Mouse (Mus musculus) stomach, postnatal 0 days (tissue): Measurements from ENCODE around the gene Cacng2. TPM values are rescaled to one million over a fixed set of nuclear protein-coding genes. Genes with fewer than 3 reads are reported as not detected.

Source experiments
- ATAC-seq: fragments of 200-750 bp; cut with Nextera tagmentation; 2 replicates; pipeline ENCODE4 v1.8.0; 2017; ENCODE audit not compliant: low FRiP score, low TSS enrichment
- DNase-seq: peaks from one replicate; pipeline ENCODE4 v3.0.0-alpha.2; 2016; ENCODE audit warnings: low spot score
- H3K27ac ChIP-seq: fragments of 300-500 bp; sonication (generic); replicated peaks from 2 replicates; pipeline ENCODE4 v1.5.1; 2014; ENCODE audit warnings: mild to moderate bottlenecking, control low read depth
- H3K27me3 ChIP-seq: fragments of 300-500 bp; sonication (generic); 2 replicates; pipeline ENCODE4 v1.6.1; 2014; ENCODE audit warnings: low read length; ENCODE audit not compliant: control insufficient read depth, insufficient read depth
- H3K36me3 ChIP-seq: fragments of 300-500 bp; sonication (generic); 2 replicates; pipeline ENCODE4 v1.6.1; 2014; ENCODE audit warnings: low read length, mixed read lengths; ENCODE audit not compliant: control insufficient read depth, insufficient read depth
- H3K4me1 ChIP-seq: fragments of 300-500 bp; sonication (generic); replicated peaks from 2 replicates; pipeline ENCODE4 v1.6.1; 2014; ENCODE audit warnings: antibody characterized with exemption; ENCODE audit not compliant: control insufficient read depth, insufficient read depth
- H3K4me2 ChIP-seq: fragments of 300-500 bp; sonication (generic); replicated peaks from 2 replicates; pipeline ENCODE4 v1.6.1; 2014; ENCODE audit warnings: low read depth, mild to moderate bottlenecking, control low read depth, moderate library complexity
- H3K4me3 ChIP-seq: fragments of 300-500 bp; sonication (generic); 2 replicates; pipeline ENCODE4 v1.5.1; 2014; ENCODE audit warnings: low read depth, low read length, control low read depth
- H3K9ac ChIP-seq: fragments of 300-500 bp; sonication (generic); 2 replicates; pipeline ENCODE4 v1.6.1; 2014; ENCODE audit warnings: mild to moderate bottlenecking, low read length, control low read depth, mixed read lengths
- H3K9me3 ChIP-seq: fragments of 300-500 bp; sonication (generic); 2 replicates; pipeline ENCODE4 v1.6.1; 2016; ENCODE audit warnings: low read length; ENCODE audit not compliant: control insufficient read depth
- CTCF ChIP-seq: IDR thresholded peaks from 2 replicates; pipeline ENCODE4 v1.5.1; 2016; ENCODE audit warnings: antibody characterized with exemption, low read depth, mild to moderate bottlenecking, moderate library complexity
- EP300 ChIP-seq: optimal IDR thresholded peaks from 2 replicates; pipeline ENCODE3; 2016; ENCODE audit warnings: antibody characterized with exemption
- WGBS: fragments of 180-500 bp; shearing (Covaris S2); extraction: QIAGEN DNeasy Blood & Tissue Kit; methylation state at CpG from one replicate; pipeline ENCODE4 v1.1.7; 2014; 5-methylcytosine and 5-hydroxymethylcytosine counted together
- polyA plus RNA-seq: library from polyadenylated mRNA; unstranded; fragments of >200 nt; fragmentation: Nextera tagmentation; extraction: Ambion mirVana; gene quantifications from 2 replicates; pipeline ENCODE4 v1.2.1, GENCODE M21; 2015

The Cacng2 gene
- polyA plus RNA-seq, 1 experiment from 2014 or later: 0.02 TPM

GRCm38 (mm10) chr15:77979427-77979865 is 140.4 kb downstream of the Cacng2 start:
- TF ChIP-seq EP300: no peak
- no peak for TF ChIP-seq CTCF
- H3K4me2 ChIP-seq: no peak overlapping the region
- no peak overlapping the region for H3K9ac ChIP-seq
- H3K27me3 ChIP-seq: no peaks in the 10 kb centered on the region
- H3K4me1 ChIP-seq: no peaks in the 10 kb centered on the region
- ATAC-seq: no peak
- no peak overlapping the region for H3K27ac ChIP-seq
- 85% methylated on average over 10 of the region's 10 CpGs for WGBS
- H3K36me3 ChIP-seq: no peaks in the 10 kb centered on the region
- no peak for DNase-seq
- H3K4me3 ChIP-seq: no peak overlapping the region
- H3K9me3 ChIP-seq: no peaks in the 10 kb centered on the region

GRCm38 (mm10) chr15:77977663-77978062 is 142.2 kb downstream of the Cacng2 start:
- H3K9me3 ChIP-seq: no peaks in the 10 kb centered on the region
- H3K27me3 ChIP-seq: no peaks in the 10 kb centered on the region
- 71% methylated on average over 3 of the region's 3 CpGs for WGBS
- H3K4me3 ChIP-seq: no peak overlapping the region
- TF ChIP-seq EP300: no peak
- TF ChIP-seq CTCF: no peak
- no peaks in the 10 kb centered on the region for H3K36me3 ChIP-seq
- DNase-seq (no peak), ATAC-seq (no peak)
- H3K27ac ChIP-seq: no peak overlapping the region
- no peak overlapping the region for H3K4me2 ChIP-seq
- no peaks in the 10 kb centered on the region for H3K4me1 ChIP-seq
- H3K9ac ChIP-seq: no peak overlapping the region

- no peak overlapping the region for H3K4me2 ChIP-seq
- no peaks in the 10 kb centered on the region for H3K27me3 ChIP-seq
- H3K9me3 ChIP-seq: no peaks in the 10 kb centered on the region
- ATAC-seq (no peak), DNase-seq (no peak)
- WGBS: 65% methylated on average over 6 of the region's 6 CpGs
- no peaks in the 10 kb centered on the region for H3K36me3 ChIP-seq
- no peak overlapping the region for H3K9ac ChIP-seq
- no peak for TF ChIP-seq EP300
- TF ChIP-seq CTCF: no peak
- H3K4me3 ChIP-seq: no peak overlapping the region
- no peak overlapping the region for H3K27ac ChIP-seq
- peaks cover 2% of the 10 kb centered on the region for H3K4me1 ChIP-seq
Observed at GRCm38 (mm10) chr15:77974165-77974841, 145.5 kb downstream of the Cacng2 start.

- Histone ChIP-seq H3K9ac (peak within 1 kb of the TSS; percentile 97), H3K9me3 (no peaks in the 10 kb centered on the region), H3K36me3 (peaks cover 21% of the 10 kb centered on the region), H3K27me3 (no peaks in the 10 kb centered on the region), H3K4me2 (peak within 1 kb of the TSS; percentile 88), H3K4me1 (peaks cover 6% of the 10 kb centered on the region), H3K27ac (peak within 1 kb of the TSS; percentile 99), H3K4me3 (peak within 1 kb of the TSS; percentile 94)
- DNase-seq (peak; percentile 96), ATAC-seq (peak; percentile 86)
- WGBS: under 1% methylated on average over 72 of the region's 72 CpGs
- TF ChIP-seq EP300 (peak; percentile 72), CTCF (no peak)
Observed at GRCm38 (mm10) chr15:77970470-77971292, 149.1 kb downstream of the Cacng2 start, which contains the start of gene Eif3d. Gene Eif3d (minus strand): TSS chr15:77970813.

- Histone ChIP-seq H3K27ac (peak overlapping the region; percentile 99), H3K4me3 (peak overlapping the region; percentile 94), H3K27me3 (no peaks in the 10 kb centered on the region), H3K9ac (peak overlapping the region; percentile 97), H3K9me3 (no peaks in the 10 kb centered on the region), H3K4me1 (peaks cover 6% of the 10 kb centered on the region), H3K4me2 (peak overlapping the region; percentile 75), H3K36me3 (peaks cover 27% of the 10 kb centered on the region)
- under 1% methylated on average over 15 of the region's 15 CpGs for WGBS
- no peak; the same call in 1 of the 2 replicates for ATAC-seq
- TF ChIP-seq EP300: no peak
- no peak for TF ChIP-seq CTCF
- no peak for DNase-seq
Observed at GRCm38 (mm10) chr15:77969940-77970469, 149.8 kb downstream of the Cacng2 start.
